ENCODE assay signal across 12 mouse cellular contexts in the genomic region with DNA sequence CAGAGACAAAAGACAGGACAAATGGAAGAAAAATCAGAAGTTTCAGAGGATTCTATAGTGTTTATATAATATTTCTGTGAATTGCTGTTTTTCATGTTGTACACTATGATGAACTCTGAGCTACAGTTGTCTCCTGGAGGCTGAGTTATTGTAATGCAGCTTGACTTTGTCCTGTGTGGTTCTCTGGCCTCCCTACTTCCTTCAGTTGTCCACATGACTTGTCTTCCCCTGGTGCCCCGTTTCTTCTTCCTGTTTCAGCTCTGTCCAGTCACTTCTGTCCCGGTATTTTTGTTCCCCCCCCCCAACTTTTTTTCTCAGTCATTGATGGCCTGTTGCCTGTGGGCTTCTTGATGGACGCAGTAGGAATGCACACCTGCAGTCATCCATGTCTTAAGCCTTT.
DNase-seq lines count a peak whose midpoint lies in the region; ATAC-seq and TF ChIP-seq lines count a peak whose summit lies in the region.
"Had no signal": no experiment of that assay in that cellular context is flagged by ENCODE, and none has a peak within 500 bp of the region (broad histone marks: within the 10 kb centered on the region; RNA-seq: fewer than 3 reads in every experiment).

No protein-coding gene starts in this region.

- no peaks in the 10 kb centered on the region for H3K9me3 ChIP-seq in intestine, embryonic 14.5 days (ENCODE audit: control insufficient read depth, low read length)
- H3K9me3 ChIP-seq in intestine, embryonic 16.5 days (ENCODE audit: control insufficient read depth, low read length) = no peaks in the 10 kb centered on the region
- no peaks in the 10 kb centered on the region for H3K9me3 ChIP-seq in lung, postnatal 0 days (ENCODE audit: low read length)
- H3K9me3 ChIP-seq: midbrain, embryonic 12.5 days had no signal

- no peaks in the 10 kb centered on the region for H3K36me3 ChIP-seq in intestine, embryonic 14.5 days (ENCODE audit: control insufficient read depth, insufficient read depth, low read length)
- H3K36me3 ChIP-seq in intestine, embryonic 16.5 days (ENCODE audit: control insufficient read depth, insufficient read depth, low read length) = no peaks in the 10 kb centered on the region
- no peaks in the 10 kb centered on the region for H3K36me3 ChIP-seq in lung, postnatal 0 days (ENCODE audit: insufficient read depth, low read length)
- H3K36me3 ChIP-seq: midbrain, embryonic 12.5 days had no signal

- no peaks in the 10 kb centered on the region for H3K27me3 ChIP-seq in intestine, embryonic 14.5 days (replicated peaks; ENCODE audit: control insufficient read depth, insufficient read depth, low read length)
- H3K27me3 ChIP-seq in intestine, embryonic 16.5 days (replicated peaks; ENCODE audit: control insufficient read depth, insufficient read depth, low read length) = no peaks in the 10 kb centered on the region
- no peaks in the 10 kb centered on the region for H3K27me3 ChIP-seq in lung, postnatal 0 days (replicated peaks; ENCODE audit: insufficient read depth, low read length)
- H3K27me3 ChIP-seq: CH12.LX; midbrain, embryonic 12.5 days; Patski had no signal

- no peak for TF ChIP-seq POLR2A in embryonic fibroblast, embryonic 13.5 days (IDR thresholded peaks at IDR 0.05; ENCODE audit: low read depth, low read length)

- no peaks in the 10 kb centered on the region for H3K4me1 ChIP-seq in intestine, embryonic 14.5 days (replicated peaks; ENCODE audit: control insufficient read depth, insufficient read depth, low read length)
- no peaks in the 10 kb centered on the region for H3K4me1 ChIP-seq in intestine, embryonic 16.5 days (ENCODE audit: control insufficient read depth, insufficient read depth, low read length)
- H3K4me1 ChIP-seq in lung, postnatal 0 days (ENCODE audit: insufficient read depth, low read depth, low read length) = no peaks in the 10 kb centered on the region
- H3K4me1 ChIP-seq in embryonic fibroblast, embryonic 13.5 days (ENCODE audit: control insufficient read depth, insufficient read depth, low read length) = 0 out of 2 replicates have a peak, but pooled peaks cover 4% of the 10 kb centered on the region
- H3K4me1 ChIP-seq: midbrain, embryonic 12.5 days had no signal

- no peak overlapping the region for H3K9ac ChIP-seq in intestine, embryonic 14.5 days (ENCODE audit: low read length)
- H3K9ac ChIP-seq in intestine, embryonic 16.5 days (ENCODE audit: low read depth, low read length) = no peak overlapping the region
- no peak overlapping the region for H3K9ac ChIP-seq in lung, postnatal 0 days (replicated peaks; ENCODE audit: low read depth)
- H3K9ac ChIP-seq: midbrain, embryonic 12.5 days had no signal

- H3K4me3 ChIP-seq in intestine, embryonic 14.5 days (ENCODE audit: low read depth, low read length) = no peak overlapping the region
- H3K4me3 ChIP-seq in intestine, embryonic 16.5 days (ENCODE audit: low read length) = no peak overlapping the region
- H3K4me3 ChIP-seq in lung, postnatal 0 days (ENCODE audit: low read depth, low read length) = no peak overlapping the region
- H3K4me3 ChIP-seq in embryonic fibroblast, embryonic 13.5 days (ENCODE audit: insufficient read depth, low read length) = no peak overlapping the region
- H3K4me3 ChIP-seq: erythroblast, embryonic 14.5 days; midbrain, embryonic 12.5 days had no signal

- 0 out of 2 replicates have a peak overlapping the region, but pooled peaks have one; percentile 11 for H3K27ac ChIP-seq in intestine, embryonic 14.5 days (ENCODE audit: low read depth)
- no peak overlapping the region for H3K27ac ChIP-seq in intestine, embryonic 16.5 days (ENCODE audit: low read length)
- H3K27ac ChIP-seq in lung, postnatal 0 days (ENCODE audit: low read length) = peak overlapping the region; percentile 47
- H3K27ac ChIP-seq in embryonic fibroblast, embryonic 13.5 days (ENCODE audit: insufficient read depth, low read length) = peak overlapping the region; percentile 51
- H3K27ac ChIP-seq: midbrain, embryonic 12.5 days had no signal

- no peak overlapping the region for H3K4me2 ChIP-seq in intestine, embryonic 14.5 days (ENCODE audit: low read length)
- no peak overlapping the region for H3K4me2 ChIP-seq in intestine, embryonic 16.5 days (ENCODE audit: low read depth, low read length)
- no peak overlapping the region; the same call in 1 of the 2 replicates for H3K4me2 ChIP-seq in lung, postnatal 0 days (replicated peaks; ENCODE audit: low read depth, low read length)
- H3K4me2 ChIP-seq: midbrain, embryonic 12.5 days had no signal

- no peak for DNase-seq in intestine, embryonic 14.5 days (ENCODE audit: low spot score)
- DNase-seq in lung, postnatal 0 days (ENCODE audit: low spot score) = peak; percentile 61
- DNase-seq in lung, postnatal 4 days = no peak
- no peak for DNase-seq in testis, postnatal 10 days (ENCODE audit: low spot score)
- no peak for DNase-seq in left cerebral cortex, adult 11 months (ENCODE audit: low spot score)

- no peak for TF ChIP-seq EP300 in lung, postnatal 0 days (IDR thresholded peaks at IDR 0.05)

- no peak for ATAC-seq in intestine, embryonic 14.5 days (replicated peaks; ENCODE audit: low FRiP score, low TSS enrichment, low read depth)
- ATAC-seq in intestine, embryonic 16.5 days = no peak
- peak; percentile 46 for ATAC-seq in lung, postnatal 0 days
- peak; percentile 82 for ATAC-seq in monocyte, adult 5-6 weeks (replicated peaks; ENCODE audit: insufficient number of reproducible peaks, low FRiP score, low TSS enrichment, poor library complexity, severe bottlenecking)
- ATAC-seq: Patski had no signal

- WGBS in intestine, embryonic 14.5 days = 61% methylated on average over 3 of the region's 3 CpGs
- 67% methylated on average over 3 of the region's 3 CpGs for WGBS in intestine, embryonic 16.5 days
- WGBS in lung, postnatal 0 days = 43% methylated on average over 3 of the region's 3 CpGs

- TF ChIP-seq CTCF in lung, postnatal 0 days (IDR thresholded peaks at IDR 0.05) = no peak
- TF ChIP-seq CTCF in embryonic fibroblast, embryonic 13.5 days (IDR thresholded peaks at IDR 0.05; ENCODE audit: borderline replicate concordance, insufficient read depth, low read length) = no peak

Comparison
In these comparisons a context has a peak if more than half of its experiments do, and no peak if none do; other contexts are left out.
1. ATAC-seq: peak in lung, postnatal 0 days (single experiment) and monocyte, adult 5-6 weeks (single experiment); none in intestine, embryonic 14.5 days (single experiment) and intestine, embryonic 16.5 days (single experiment).